Mouse (Mus musculus): ENCODE data around the gene Etv6. TPM values are rescaled to one million over a fixed set of nuclear protein-coding genes. Genes with fewer than 3 reads are reported as not detected.
A peak's percentile ranks its signal among the peaks of the same experiment; 100 is the strongest.
"Not testable (repeated sequence)": the region's sequence is repeated elsewhere in the genome, so short reads cannot be mapped to it uniquely, and the experiment has no call there.

The Etv6 gene
- polyA plus RNA-seq (2012; rRNA removed), result 9.1 and 10.4 TPM in 2 replicates

- peak; percentile 69 to 82 for DNase-seq (ENCODE audit: extremely low spot score in 1 of 2, low spot score in 1 of 2)
These were observed at the start of gene Etv6 for GRCm38 (mm10) chr6:134035490-134036405. Gene Etv6, plus strand, starts transcription at chr6:134035700.

GRCm38 (mm10) chr6:133986161-133986560, 49.3 kb upstream of the Etv6 start:
- no peak for DNase-seq (ENCODE audit: extremely low spot score in 1 of 2, low spot score in 1 of 2)

- DNase-seq (ENCODE audit: extremely low spot score in 1 of 2, low spot score in 1 of 2), result no peak
These were observed 48.4 kb upstream of the Etv6 start for GRCm38 (mm10) chr6:133987068-133987591.

- DNase-seq (ENCODE audit: extremely low spot score in 1 of 2, low spot score in 1 of 2), result no peak
These were observed 47.5 kb upstream of the Etv6 start for GRCm38 (mm10) chr6:133988011-133988410.

GRCm38 (mm10) chr6:133997461-133997860, 38.0 kb upstream of the Etv6 start:
- DNase-seq (ENCODE audit: extremely low spot score in 1 of 2, low spot score in 1 of 2), result no peak

GRCm38 (mm10) chr6:133997935-133998334, 37.6 kb upstream of the Etv6 start:
- no peak for DNase-seq (ENCODE audit: extremely low spot score in 1 of 2, low spot score in 1 of 2)

GRCm38 (mm10) chr6:134014488-134015110, 20.9 kb upstream of the Etv6 start:
- not testable (repeated sequence) for DNase-seq (ENCODE audit: extremely low spot score in 1 of 2, low spot score in 1 of 2)

- no peak for DNase-seq (ENCODE audit: extremely low spot score in 1 of 2, low spot score in 1 of 2)
These were observed 16.7 kb upstream of the Etv6 start for GRCm38 (mm10) chr6:134018807-134019206.

- DNase-seq (ENCODE audit: extremely low spot score in 1 of 2, low spot score in 1 of 2), result no peak
These were observed 14.7 kb upstream of the Etv6 start for GRCm38 (mm10) chr6:134020821-134021220.

GRCm38 (mm10) chr6:134026264-134026663, 9.2 kb upstream of the Etv6 start:
- DNase-seq (ENCODE audit: extremely low spot score in 1 of 2, low spot score in 1 of 2), result no peak

GRCm38 (mm10) chr6:134027022-134027421, 8.5 kb upstream of the Etv6 start:
- no peak for DNase-seq (ENCODE audit: extremely low spot score in 1 of 2, low spot score in 1 of 2)

GRCm38 (mm10) chr6:134032451-134032850, 3.0 kb upstream of the Etv6 start:
- DNase-seq (ENCODE audit: extremely low spot score in 1 of 2, low spot score in 1 of 2), result no peak

GRCm38 (mm10) chr6:134034436-134034835, 1.1 kb upstream of the Etv6 start:
- DNase-seq (ENCODE audit: extremely low spot score in 1 of 2, low spot score in 1 of 2), result peak in 1 of 2 experiments; percentile 32

GRCm38 (mm10) chr6:134034904-134035489, 503 bp upstream of the Etv6 start:
- DNase-seq (ENCODE audit: extremely low spot score in 1 of 2, low spot score in 1 of 2), result peak; percentile 59 to 77

GRCm38 (mm10) chr6:134036491-134036911, 1.0 kb downstream of the Etv6 start:
- no peak for DNase-seq (ENCODE audit: extremely low spot score in 1 of 2, low spot score in 1 of 2)

GRCm38 (mm10) chr6:134036951-134037431, 1.5 kb downstream of the Etv6 start:
- DNase-seq (ENCODE audit: extremely low spot score in 1 of 2, low spot score in 1 of 2), result no peak

GRCm38 (mm10) chr6:134037960-134038359, 2.5 kb downstream of the Etv6 start:
- no peak for DNase-seq (ENCODE audit: extremely low spot score in 1 of 2, low spot score in 1 of 2)

GRCm38 (mm10) chr6:134038881-134039280, 3.4 kb downstream of the Etv6 start:
- no peak for DNase-seq (ENCODE audit: extremely low spot score in 1 of 2, low spot score in 1 of 2)

GRCm38 (mm10) chr6:134039351-134039750, 3.9 kb downstream of the Etv6 start:
- DNase-seq (ENCODE audit: extremely low spot score in 1 of 2, low spot score in 1 of 2), result no peak

GRCm38 (mm10) chr6:134040312-134040711, 4.8 kb downstream of the Etv6 start:
- DNase-seq (ENCODE audit: extremely low spot score in 1 of 2, low spot score in 1 of 2), result no peak

- DNase-seq (ENCODE audit: extremely low spot score in 1 of 2, low spot score in 1 of 2), result no peak
These were observed 5.8 kb downstream of the Etv6 start for GRCm38 (mm10) chr6:134041286-134041685.

Data from frontal cortex, adult 2 months (tissue).